8 mouse cellular contexts compared by ENCODE assay signal in genomic region chr14:62879497-62879896, GRCm38 (mm10). TPM values are rescaled to one million over a fixed set of nuclear protein-coding genes. Genes with fewer than 3 reads are reported as not detected.
DNase-seq lines count a peak whose midpoint lies in the region; ATAC-seq lines count a peak whose summit lies in the region.

No protein-coding gene starts in this region.

- 18% methylated on average over 5 of the region's 5 CpGs for WGBS in intestine, embryonic 14.5 days

- no peak overlapping the region for H3K4me3 ChIP-seq in intestine, embryonic 14.5 days (ENCODE audit: low read depth, low read length)

- intact Hi-C loops in gastrocnemius, postnatal 36 days (cut with DNase I) = no loop called here

- no peaks in the 10 kb centered on the region for H3K36me3 ChIP-seq in intestine, embryonic 14.5 days (ENCODE audit: control insufficient read depth, insufficient read depth, low read length)

- peaks cover 7% of the 10 kb centered on the region; the same call in 1 of the 2 replicates for H3K4me1 ChIP-seq in intestine, embryonic 14.5 days (replicated peaks; ENCODE audit: control insufficient read depth, insufficient read depth, low read length)

- DNase-seq in adrenal gland, adult 2 months = peak; percentile 88
- peak; percentile 82 for DNase-seq in embryo, embryonic 11 days
- peak; percentile 63 to 79 for DNase-seq in gastrocnemius, postnatal 36 days
- peak; percentile 74 for DNase-seq in intestine, embryonic 14.5 days (ENCODE audit: low spot score)
- peak; percentile 61 to 88 for DNase-seq in left cerebral cortex, adult 9 months (ENCODE audit: low spot score in 2 of 2)
- DNase-seq in right cerebral cortex, postnatal 14 days = peak; percentile 69
- DNase-seq in urinary bladder, postnatal 14 days (ENCODE audit: low spot score) = peak; percentile 83

- no peaks in the 10 kb centered on the region for H3K27me3 ChIP-seq in intestine, embryonic 14.5 days (replicated peaks; ENCODE audit: control insufficient read depth, insufficient read depth, low read length)

- ATAC-seq in intestine, embryonic 14.5 days (replicated peaks; ENCODE audit: low FRiP score, low TSS enrichment, low read depth) = peak; percentile 55
- peak; percentile 78 for ATAC-seq in megakaryocyte-erythroid progenitor cell, adult 5-6 weeks (replicated peaks; ENCODE audit: low FRiP score, low TSS enrichment, poor library complexity, severe bottlenecking)

- H3K9me3 ChIP-seq in intestine, embryonic 14.5 days (ENCODE audit: control insufficient read depth, low read length) = no peaks in the 10 kb centered on the region

- H3K9ac ChIP-seq in intestine, embryonic 14.5 days (ENCODE audit: low read length) = no peak overlapping the region

- H3K27ac ChIP-seq in intestine, embryonic 14.5 days (ENCODE audit: low read depth) = no peak overlapping the region

- no peak overlapping the region for H3K4me2 ChIP-seq in intestine, embryonic 14.5 days (ENCODE audit: low read length)

RNA-seq across cellular contexts. Expression of gene Wdfy2, which starts 42.0 kb away (rescaled TPM):
- total RNA-seq in adrenal gland, adult 2 months (2021) = 10 to 100 TPM; 29.5 to 31.9 TPM
- polyA plus RNA-seq in adrenal gland, adult 2 months (2012; rRNA removed) = 9.0 and 14.0 TPM in 2 replicates
- total RNA-seq in gastrocnemius, postnatal 36 days (2021) = 1 to 10 TPM; 5.9 TPM
- 7.4 and 7.6 TPM in 2 replicates for polyA plus RNA-seq in intestine, embryonic 14.5 days (2014; fragmentation: Nextera tagmentation; extraction: Ambion mirVana)
- 2.8 and 5.7 TPM in 2 replicates for total RNA-seq in megakaryocyte-erythroid progenitor cell, adult 5-6 weeks (2014; fragmentation: Nextera tagmentation)
- 4.8 and 4.9 TPM in 2 replicates for total RNA-seq in megakaryocyte-erythroid progenitor cell, adult 5-6 weeks (2017)

Comparison
In these comparisons a context has a peak if more than half of its experiments do, and no peak if none do; other contexts are left out.
1. RNA of gene Wdfy2, which starts 42.0 kb away (total RNA-seq): 29.5 to 31.9 TPM in adrenal gland, adult 2 months; 5.9 TPM in gastrocnemius, postnatal 36 days and 2.8 to 5.7 TPM in megakaryocyte-erythroid progenitor cell, adult 5-6 weeks; every median in the first group is over 4 times any median in the second.
2. Peak in every context shown above with its lines, with median percentiles within 50 percentile points of each other: DNase-seq.